Mouse (Mus musculus): Measurements from ENCODE around the gene Kcns3.

Gene Kcns3

GRCm38 (mm10) chr12:11151015-11151414 is at the start of gene Kcns3:
Kcns3 (minus strand) TSS chr12:11151056.
- no peak for DNase-seq (ENCODE audit: low spot score)

- DNase-seq (ENCODE audit: low spot score) = no peak
These were observed 47.7 kb upstream of the Kcns3 start for GRCm38 (mm10) chr12:11198551-11198950.

DNA sequence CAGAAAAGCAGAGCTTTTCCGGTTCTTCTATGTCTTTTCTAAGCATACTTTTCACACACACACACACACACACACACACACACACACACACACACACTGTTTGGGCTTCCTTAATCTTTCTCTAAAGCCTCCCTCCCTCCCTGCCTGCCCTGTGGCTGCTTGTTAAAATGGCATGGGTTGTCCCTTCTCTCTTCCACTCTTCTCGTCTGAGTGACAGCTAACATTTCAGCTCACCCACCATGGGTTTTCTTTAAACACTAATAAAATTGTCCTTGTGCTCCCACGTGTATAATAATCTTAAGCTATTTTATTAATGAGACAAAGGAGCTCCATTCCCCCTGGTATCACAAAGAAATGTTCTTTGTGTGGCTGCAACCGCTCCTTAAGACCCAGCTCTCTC is 47.2 kb upstream of the Kcns3 start:
- DNase-seq (ENCODE audit: low spot score) = no peak

- no peak for DNase-seq (ENCODE audit: low spot score)
These were observed 46.0 kb upstream of the Kcns3 start for GRCm38 (mm10) chr12:11196830-11197229.

DNA sequence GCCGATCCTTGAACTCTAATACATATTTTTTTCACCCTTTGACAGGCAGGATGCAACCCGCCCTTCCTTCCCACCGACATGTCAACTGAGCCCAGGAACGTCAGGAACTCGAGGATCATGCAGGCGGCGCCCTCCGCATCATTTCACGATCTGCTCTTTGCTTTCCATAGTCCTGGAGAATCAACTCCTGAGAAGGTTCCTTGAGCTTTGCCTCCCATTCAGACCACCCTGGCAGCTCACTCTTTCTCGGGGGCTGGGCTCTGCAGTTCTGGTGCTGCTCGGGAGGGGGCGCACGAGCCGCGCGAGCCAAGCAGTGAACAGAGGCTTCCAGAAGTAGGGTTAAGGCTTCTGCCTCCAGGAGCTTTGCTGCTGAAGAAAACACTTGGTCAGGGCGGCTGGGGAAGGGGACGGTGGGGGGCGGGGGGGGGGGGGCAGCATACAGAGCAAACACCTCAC is 45.3 kb upstream of the Kcns3 start:
- peak; percentile 75 for DNase-seq (ENCODE audit: low spot score)

DNA sequence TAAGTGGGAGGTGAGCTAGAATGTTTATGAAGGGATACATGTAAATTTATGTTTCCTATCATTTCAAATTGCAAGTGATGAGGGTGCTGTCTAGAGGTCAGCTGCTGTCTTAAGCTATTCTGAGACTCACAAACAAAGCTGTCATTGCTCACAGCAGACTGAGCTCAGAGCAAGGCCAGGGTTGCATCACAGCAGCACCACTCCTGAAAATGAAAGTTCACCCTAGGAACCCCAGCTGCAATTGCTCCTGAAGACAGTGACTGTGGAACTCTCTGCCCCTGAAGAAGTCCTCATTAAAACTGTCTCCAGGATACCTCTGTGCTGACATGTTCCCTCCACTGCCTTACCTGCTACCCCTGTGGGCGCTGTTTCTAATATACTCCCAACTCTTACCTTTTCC is 44.2 kb upstream of the Kcns3 start:
- DNase-seq (ENCODE audit: low spot score) = no peak

GRCm38 (mm10) chr12:11178486-11179154 is 27.8 kb upstream of the Kcns3 start:
- peak; percentile 95 for DNase-seq (ENCODE audit: low spot score)

- no peak for DNase-seq (ENCODE audit: low spot score)
These were observed 26.8 kb upstream of the Kcns3 start for GRCm38 (mm10) chr12:11177408-11178394.

GRCm38 (mm10) chr12:11158670-11159069 is 7.8 kb upstream of the Kcns3 start:
- no peak for DNase-seq (ENCODE audit: low spot score)

DNA sequence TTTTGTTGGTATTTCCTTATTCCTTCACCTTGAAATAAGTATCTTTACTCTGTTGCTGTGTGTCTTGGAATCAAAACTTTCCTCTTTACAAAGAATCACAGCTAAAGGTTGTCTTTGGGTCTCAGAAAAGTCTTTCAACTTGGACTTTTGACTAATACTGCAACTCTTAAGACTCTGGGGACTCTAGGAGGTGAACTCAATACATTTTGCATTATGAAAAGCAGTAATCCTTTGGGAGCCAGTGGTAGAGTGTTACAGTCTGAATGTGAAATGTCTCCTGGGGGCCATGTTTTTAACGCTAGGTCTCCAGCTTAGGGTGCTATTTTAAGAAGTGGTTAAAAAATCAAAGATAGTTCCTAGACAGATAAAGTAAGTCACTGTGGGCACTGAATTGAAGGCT is 4.3 kb upstream of the Kcns3 start:
- no peak for DNase-seq (ENCODE audit: low spot score)

- DNase-seq (ENCODE audit: low spot score) = no peak
These were observed 2.7 kb upstream of the Kcns3 start for GRCm38 (mm10) chr12:11153587-11153986.

DNA sequence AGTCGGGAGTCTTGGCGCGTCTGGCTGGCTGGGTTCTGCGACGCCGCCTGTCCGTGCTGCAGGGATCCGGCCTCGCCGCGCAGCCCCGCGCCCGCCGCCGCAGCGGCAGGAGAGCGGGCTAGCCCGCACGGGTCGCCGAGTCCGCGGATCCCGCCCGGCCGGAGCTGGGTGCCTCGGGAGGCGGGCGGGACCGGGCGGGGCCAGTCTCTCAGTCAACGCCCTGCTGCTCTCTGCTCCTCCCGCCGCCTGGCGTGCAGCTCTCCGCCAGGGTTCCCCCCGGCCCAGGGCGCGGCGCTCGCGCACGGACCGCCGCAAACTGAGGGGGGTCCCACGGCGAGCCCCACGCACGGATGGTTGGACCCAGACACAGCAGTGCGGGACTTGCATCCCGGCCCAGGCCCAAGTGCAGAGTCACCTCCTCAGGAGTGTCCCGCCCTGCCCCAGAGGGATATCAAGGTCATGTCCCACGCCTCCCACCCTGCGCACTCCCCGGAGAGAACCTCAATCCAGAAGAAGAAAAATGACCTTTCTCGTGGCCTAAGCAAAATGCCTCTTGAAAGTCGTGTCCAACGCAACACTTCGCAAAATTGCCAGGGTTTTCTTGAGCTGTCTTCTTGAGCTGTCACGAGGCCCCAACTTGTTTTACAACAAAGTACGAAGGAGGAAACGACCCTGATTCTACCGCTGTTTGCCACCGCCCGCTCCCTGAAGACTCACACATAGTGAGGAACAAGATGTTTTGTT is 492 bp downstream of the Kcns3 start:
- DNase-seq (ENCODE audit: low spot score) = peak; percentile 25

DNA sequence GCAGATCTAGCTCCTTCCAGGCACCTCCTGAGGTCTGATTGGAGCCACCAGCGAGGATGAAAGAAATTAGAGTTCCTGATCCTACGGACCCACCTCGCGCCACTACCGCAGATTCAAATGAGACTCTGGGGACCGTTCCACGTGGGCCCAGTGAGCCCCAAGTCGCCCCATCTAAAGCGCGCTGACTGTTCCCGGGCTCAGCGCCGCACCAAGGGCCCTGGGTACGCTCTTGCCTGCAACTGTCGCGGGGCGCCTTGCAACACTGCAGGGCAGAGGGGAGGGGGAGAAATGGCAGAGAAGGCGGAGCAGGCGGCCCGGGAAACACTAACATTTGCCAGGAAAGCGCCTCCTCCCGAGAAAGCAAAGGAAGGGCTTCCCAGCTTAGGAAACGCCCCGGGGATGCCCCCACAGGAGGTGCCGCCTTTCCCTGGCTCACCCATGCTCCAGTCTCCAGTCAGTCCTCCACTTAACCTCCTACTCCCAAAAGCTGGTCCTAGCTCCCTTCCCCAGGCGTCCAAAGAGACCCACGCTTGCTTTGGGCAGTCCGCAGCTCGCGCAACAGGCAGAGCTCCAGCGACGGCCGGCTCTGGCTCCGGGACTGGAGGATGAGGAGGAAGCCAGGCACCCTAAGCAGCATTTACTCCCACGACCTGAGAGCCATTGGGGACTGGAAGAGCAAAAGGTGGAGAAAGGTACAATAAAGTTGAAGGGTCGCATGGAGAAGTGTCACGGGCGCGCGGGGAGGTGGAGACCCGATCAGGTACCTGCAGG is 1.2 kb downstream of the Kcns3 start:
- DNase-seq (ENCODE audit: low spot score) = peak; percentile 67

DNA sequence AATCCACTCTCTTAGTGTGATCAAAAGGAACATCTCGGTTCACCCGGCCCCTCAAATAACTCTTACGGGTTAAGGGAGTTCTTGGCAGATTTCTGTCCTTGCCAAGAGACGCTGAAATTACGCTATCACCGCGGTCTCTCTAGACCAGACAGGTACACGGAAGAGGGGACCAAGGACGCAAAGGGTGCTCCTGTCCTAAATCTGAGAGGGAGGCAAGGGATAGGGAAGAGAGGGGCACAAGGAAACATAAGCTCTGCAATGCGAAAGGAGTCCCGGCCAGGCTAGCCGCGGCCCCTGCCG is 1.8 kb downstream of the Kcns3 start:
- DNase-seq (ENCODE audit: low spot score) = peak; percentile 63

GRCm38 (mm10) chr12:11144894-11145293 is 6.0 kb downstream of the Kcns3 start:
- DNase-seq (ENCODE audit: low spot score) = no peak

- DNase-seq (ENCODE audit: low spot score) = no peak
These were observed 18.4 kb downstream of the Kcns3 start for GRCm38 (mm10) chr12:11132418-11132817.

DNA sequence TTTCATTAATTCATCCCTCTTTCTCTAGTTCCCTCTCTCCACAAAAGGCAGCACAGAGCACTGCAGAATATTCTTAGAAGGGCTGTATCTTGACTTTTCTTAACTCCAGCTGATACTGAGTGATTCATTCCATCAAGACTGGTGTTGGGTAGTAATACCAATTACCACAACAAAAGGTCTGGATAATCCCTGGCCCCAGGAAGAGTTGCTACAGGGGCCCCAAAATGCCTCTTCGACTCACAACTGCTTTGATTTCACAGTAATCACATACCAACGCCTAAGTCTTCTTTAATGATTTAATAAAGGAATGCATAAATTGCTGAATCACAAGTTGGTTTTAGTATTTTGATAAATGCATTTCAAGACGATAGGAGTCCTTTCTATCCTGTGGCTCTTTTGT is 21.7 kb downstream of the Kcns3 start:
- DNase-seq (ENCODE audit: low spot score) = no peak

- no peak for DNase-seq (ENCODE audit: low spot score)
These were observed 24.6 kb downstream of the Kcns3 start for GRCm38 (mm10) chr12:11126186-11126759.

DNA sequence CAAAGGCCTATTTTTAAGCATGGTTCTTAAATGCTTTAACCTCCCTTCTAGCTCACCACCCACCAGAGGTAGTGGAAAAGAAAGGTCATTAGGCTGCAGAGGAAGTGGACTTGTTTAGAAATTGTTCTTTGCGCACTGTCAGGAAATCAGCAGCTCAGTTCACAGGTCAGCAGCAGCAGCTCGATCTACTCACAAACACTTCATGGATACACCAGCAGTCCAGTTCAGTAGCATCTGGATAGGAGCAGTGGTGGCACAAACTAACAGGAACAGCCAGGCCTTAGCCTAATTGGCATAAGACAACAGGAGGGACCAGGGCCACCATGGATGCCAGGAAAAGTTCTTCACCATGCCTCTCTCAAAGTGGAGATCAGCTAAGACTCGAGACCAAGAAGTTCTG is 49.3 kb downstream of the Kcns3 start:
- DNase-seq (ENCODE audit: low spot score) = no peak

DNA sequence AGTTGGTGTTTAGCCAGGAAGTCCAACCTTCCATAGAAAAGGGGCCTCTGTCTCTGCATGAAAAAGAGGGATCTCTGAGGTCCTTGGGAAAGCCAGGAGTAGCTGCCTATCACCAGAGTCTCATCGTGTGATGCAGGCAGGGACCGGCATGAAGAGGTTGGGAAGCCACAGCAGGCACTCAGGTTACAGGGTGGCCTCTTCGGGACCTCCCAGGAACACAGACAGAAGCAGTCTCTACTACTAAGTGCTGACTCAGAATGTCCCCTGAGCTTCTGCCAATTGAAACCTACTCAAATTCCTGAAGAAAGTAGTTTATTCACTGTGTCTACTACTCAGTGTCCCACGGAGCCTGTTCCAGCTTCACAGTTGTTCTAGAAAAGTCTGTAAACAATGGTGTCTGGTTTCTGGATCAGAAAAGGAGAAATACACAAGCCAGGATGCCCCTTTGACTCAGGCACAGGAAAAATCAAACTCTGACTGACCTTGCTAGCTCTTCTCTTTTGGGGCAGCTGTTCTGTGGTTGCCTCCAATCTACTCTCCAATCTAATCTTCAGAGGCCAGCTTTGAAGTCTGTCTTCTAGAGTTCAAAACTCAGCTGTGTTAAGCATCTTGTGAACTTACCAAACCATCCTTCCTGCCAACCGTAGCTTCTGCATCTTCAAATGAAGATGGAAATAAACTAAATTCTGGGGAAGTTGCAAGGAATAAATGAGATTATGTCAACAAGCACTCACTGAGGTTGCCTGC is 62.1 kb downstream of the Kcns3 start:
- DNase-seq (ENCODE audit: low spot score) = no peak

DNA sequence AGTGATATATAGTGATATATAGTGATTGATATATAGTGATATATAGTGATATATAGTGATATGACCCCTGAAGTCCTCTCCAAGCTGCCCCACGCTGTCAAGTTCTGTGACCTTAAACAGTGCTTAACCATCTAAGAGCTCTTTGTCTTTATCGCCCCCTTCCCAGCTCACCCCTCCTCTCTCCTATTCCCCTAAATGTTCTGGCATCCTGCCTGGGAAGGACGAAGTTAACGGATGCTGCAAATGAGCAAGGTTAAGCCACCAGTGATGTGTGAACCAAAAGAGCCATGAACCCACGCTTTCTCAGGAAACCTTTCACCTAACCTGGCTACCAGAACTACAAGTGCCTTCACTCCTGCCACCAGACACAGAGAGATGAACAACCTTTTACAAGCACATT is 64.0 kb downstream of the Kcns3 start:
- DNase-seq (ENCODE audit: low spot score) = no peak

All from embryo, embryonic 10 days (tissue).